Mouse (Mus musculus) B cell, adult 2 months (primary cell): Measurements from ENCODE around the gene Gm21905.

Experiments used
- DNase-seq, 2 experiments: peaks; one replicate each; pipeline ENCODE4 v3.0.0; 2022

The Gm21905 gene

DNA sequence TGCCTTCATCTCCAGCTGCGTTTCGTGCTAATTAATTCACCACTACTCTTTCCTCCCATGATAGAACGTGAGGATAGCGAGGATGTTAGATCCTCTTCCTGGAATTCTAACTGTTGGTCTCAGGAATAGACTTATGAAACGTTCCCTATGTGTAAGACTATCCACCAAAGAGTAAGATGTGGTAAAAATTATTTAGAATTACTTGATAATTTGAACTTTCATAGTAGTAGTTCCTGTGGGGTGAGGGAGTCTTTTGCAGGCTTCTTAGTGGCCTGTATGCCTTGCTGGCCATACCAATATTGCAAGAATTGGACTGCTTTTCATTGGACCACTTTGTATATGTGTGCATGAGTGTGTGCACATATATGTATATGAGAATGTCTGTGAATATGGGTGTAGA lies at the start of gene Gm21905:
TSS of gene Gm21905 (minus strand) at position 101 of the 400 bp plus-strand sequence.
- DNase-seq, result no peak

DNA sequence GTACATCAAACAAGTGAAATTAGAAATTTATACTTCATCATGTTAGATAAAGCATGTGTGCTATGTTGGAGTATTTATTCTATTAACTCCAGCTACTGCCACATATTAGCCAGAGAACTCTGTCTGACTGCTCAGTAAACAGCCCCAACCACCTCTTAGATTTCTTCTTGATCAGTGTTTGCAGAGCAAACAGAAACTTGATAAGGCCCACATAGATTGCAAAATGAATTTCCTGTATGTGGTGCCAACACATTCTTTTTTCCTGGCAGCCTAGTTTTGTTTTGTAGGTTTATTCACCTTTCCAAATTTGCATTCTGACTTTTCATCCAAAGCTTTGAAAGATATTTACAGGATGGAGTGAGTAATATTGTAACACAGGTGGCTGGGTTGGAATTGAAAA lies 44.2 kb upstream of the Gm21905 start:
- no peak for DNase-seq

DNA sequence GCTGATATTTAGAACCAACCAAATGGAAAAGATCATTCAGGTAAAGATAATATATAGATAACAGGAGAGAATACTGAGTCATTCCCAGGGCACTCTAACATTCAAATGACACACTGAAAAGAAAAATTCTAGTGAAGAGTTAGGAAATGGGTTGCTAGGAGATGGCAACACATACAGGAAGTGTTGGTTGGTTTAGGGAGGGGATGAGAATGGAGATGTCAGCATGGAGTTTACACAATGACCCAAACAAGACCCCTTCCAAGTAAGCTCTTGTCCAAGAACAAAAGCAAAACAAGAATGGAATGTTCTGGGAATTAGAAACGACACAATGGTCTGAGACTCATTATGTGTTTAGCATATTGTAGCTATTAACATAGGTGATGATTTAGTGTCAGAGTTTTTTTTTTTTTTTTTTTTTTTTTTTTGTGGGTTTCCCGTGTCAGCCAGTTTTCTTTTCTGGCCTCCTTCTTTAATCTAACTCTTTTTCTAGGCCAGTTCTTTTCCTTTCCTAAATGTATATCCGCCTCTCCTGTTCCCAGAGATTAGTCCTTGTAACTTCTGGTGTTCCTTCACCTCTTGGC lies 35.8 kb upstream of the Gm21905 start:
- DNase-seq, result no peak

DNA sequence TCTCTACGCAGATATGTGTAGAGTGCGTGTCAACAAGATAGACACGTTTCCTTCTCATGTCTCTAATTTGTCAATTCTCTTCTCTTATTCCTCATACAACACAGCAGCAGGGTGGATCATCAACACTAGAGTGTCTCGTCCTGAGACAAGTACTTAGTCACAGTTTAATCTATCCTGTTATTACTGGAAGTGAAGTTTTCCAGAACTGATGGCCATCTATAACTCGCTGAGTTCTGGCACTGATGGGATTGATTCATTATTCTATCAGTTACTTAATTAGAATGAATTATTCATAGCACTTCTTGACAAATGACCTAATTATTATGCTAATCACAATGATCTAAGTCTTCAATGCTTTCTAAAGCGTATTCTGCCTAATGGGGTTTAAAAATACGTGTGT lies 23.3 kb upstream of the Gm21905 start:
- DNase-seq, result no peak

DNA sequence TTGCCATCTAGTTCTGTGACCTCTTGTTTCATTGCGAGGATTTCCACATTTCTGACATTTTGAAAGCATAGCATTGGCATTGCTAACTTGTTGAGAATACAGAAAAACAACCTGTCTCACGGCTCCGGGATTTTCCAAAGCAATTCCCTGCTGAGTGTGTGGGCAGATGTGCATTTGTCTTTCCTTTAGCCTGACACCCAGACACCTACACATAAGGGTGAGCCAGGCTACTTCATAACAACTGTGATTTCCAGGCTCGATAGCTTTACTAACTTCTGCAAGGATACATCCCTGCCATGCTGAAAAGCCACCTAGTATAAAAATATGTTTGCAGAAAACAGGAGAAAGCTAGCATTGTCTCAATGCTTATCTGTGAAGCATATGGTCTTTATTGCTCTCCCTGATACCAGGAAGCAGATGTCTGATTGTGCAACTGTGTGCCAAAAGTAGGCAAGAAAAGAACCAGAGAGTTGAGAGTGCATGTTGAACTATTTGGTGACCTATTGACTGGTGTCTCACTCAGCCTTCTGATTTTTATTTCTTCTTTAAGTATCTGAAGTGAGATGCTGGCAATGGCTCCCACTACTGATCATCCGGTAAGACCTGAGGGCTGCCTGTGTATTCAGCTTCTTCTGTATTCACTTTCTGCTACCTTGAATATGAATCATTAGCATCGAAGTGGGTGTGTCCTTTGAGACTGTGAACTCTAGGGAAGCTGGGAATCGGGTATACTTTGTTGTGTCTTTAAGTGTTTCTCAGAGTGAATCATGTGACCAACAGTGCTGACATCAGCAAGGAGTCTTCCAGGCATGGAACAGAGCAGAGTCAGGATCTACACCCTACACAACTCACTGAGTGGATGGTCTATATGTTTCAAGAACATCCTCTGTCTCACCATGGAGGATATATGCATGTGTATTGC lies 15.7 kb upstream of the Gm21905 start:
- DNase-seq, result no peak

DNA sequence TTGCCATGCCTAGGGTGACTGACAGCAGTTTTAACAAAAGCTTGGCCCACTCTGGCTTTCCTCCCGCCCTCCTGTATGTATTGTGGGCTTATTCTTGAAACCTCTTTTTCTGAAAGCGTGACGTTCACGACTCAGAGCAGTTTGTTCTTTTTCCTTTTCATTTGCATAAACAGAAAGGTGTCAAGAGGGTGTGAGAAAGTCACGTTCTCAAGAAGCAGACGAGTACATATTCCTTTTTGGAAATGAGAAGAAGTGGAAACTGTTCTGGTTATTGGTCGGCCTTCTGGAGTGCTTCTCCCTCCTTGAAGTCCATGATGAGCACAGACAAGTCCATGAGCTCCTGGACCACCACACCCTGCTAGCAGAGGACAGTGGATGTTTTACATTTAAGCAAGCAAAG lies 9.3 kb upstream of the Gm21905 start:
- DNase-seq, result no peak

DNA sequence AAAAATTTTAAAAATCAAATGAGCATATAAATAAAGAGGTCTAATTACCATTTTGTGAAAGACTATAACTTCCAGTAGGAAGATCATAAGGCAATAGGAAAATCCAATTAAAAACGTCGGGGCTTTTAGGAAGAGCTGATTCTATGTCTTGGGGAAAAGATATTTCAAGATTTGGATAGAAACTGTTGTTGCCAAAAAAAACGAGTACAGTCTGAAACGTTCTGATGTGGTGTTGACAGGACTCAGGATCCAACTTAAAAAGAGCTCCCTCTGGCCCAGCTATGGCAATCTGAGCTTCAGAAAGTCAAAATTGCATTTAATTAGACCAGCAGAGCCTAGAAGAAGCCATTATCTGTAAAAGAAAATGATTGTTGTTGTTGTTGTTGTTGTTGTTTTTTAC lies 7.9 kb upstream of the Gm21905 start:
- no peak for DNase-seq

DNA sequence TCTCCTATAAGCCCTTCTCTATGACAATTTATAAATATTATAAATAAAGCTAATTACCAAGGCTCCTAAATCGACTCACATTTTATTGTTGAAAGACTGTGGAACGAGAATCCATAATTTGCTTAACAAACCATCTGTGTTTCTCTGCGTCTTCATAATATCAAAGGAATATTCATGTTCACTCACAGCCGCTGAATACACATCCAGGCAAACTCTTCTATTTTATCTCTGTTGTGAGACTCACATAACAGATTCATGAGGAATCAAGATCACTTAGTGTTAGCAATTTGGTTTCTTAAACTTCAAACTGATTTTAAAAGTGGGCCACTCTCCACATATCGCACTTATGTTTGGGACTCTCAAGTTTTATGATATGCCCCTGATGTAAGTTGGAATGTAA lies 1.9 kb upstream of the Gm21905 start:
- no peak for DNase-seq

DNA sequence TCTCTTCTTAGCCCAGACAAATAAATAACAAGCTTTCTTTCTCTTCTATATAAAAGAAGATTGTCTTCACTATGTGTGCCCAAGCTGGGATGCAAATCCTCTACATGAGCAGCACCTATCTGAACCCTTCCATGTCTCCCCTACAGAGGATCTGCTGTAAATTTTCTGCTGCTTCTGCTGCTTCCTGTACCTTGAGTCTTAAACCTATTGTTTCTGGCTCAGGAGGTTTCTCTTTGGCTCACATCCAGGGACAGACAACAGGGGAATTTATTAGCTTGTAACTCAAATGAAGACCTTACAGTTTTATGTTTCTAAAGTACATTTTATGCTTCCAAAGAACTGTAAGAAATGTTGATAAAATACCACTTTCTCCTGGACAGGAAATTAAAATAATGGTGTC lies 785 bp upstream of the Gm21905 start:
- DNase-seq, result no peak

DNA sequence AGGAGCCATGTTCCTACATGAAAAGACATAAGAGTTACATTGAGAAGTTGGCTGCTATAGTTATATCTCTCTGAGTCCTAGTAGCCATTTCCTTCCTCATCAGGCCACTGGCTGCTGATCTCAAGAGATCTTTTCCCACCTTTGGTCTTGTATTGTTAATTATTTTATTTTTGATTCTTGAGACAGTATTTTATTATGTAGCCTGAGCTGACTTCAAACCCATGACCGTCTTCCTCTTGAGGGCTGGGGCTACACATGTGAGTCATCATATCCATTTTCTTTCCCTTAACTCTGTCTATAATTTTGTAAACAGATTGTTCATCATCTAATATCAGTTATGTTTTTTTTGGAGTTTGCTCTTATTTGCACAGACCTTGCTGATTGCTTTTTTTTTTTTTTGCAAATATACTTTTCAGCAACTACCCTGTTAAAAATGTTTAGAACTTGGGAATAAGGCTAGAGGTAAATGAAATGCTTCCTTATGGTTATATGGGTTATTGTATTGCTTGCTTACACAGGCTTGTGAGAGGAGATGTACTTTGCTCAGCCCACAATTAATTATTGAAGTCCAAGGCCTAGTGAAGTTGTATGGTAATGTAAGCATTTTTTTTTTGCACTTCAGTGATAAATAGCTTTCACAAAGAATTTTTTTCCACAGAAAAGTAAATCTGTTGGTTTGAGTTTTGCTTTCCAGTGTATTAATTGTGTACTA lies 2.0 kb downstream of the Gm21905 start:
- no peak for DNase-seq

DNA sequence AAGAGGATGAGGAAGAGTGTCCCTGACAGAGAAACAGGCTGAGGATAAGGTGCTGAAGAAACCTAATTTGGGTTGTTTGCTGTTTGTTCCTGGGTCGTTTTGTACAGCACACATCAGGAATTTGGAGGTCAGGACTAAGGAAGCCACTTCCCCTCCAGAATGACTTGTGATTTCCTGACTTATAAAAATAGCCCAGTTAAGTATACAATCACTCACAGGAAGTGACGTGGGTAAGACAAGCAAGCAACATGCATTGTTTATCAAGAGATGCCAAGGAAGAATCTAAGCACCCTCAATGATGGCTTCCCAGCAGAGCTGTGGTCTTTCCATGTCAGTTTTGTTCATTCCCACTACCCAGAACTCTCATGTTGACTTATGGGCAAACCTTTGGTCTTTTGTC lies 3.0 kb downstream of the Gm21905 start:
- DNase-seq, result no peak

DNA sequence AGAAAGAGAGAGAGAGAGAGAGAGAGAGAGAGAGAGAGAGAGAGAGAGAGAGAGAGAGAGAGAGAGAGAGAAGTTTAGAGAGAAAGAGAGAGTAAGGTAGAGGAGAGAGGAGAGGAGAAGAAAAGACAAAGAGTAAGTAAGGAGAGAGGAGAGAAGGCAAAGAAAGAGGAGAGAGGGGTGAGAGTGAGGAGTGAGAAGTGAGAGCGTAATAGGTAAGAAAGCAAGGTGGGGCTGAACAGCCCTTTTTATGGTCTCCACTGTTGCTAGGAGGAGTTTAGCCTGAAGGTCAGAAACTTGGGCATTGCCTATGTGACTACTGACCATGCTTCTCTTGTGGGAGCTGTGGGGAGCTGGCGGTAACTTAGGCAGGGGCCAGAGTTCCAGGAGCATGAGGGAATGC lies 4.9 kb downstream of the Gm21905 start, which contains the start of gene Gm5108:
TSS of gene Gm5108 (plus strand) at position 301 of the 400 bp plus-strand sequence.
- no peak for DNase-seq

DNA sequence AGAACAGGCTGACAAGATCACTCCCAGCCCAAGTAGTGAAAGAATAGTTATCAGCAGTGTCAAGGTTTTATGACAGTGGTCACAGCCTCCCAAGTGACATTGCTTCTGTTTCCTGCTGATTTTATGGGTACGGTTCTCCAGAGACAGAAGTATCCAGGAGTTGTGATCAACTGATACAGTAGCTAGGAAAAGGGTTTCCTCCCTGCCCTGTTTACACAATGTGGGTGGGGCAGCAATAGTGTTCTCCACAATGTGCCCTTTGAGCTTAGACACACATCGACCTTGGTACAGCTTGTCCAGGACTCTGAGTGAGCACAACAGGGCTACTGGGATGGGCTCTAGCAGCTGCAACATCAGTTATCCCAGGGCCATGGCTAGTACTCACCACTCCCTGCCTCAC lies 14.6 kb downstream of the Gm21905 start:
- DNase-seq, result no peak

DNA sequence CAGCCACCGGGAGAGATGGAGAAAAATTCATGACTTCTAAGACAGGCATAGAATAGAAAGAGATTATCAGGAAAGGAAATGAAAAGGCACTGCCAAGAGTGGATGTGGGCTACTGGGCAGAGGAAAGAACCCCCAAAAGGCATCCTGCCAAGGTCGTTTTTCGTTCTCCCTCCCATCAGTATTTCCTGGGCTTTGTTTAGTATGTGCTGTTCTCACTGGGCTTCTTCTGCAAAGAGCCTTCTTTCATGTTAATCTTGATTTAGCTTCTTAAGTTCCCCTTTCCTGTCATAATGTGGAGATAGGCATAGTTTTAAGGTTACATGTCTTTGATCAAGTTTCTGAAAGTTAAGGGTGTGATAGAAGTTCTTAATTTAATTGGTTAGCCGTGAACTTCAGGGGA lies 15.6 kb downstream of the Gm21905 start:
- DNase-seq, result no peak

DNA sequence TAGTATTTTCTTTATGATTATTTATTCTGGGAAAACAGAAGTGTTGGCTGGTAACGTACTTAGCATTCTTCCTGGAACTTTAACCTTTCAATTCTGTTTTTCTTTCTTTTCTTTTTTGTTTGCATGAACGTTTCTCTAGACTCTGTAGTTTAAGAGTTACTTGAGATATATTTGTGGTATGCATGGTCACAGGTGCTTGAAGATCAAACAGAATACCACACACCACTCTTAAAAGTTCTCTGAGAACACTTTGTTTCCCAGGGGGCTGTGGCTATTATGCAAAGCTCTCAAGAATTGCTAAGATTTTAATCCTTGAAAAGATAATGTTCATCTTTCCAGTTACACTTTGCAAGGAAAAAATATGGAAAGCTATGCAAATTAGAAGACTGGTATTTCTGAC lies 41.7 kb downstream of the Gm21905 start:
- DNase-seq, result no peak

DNA sequence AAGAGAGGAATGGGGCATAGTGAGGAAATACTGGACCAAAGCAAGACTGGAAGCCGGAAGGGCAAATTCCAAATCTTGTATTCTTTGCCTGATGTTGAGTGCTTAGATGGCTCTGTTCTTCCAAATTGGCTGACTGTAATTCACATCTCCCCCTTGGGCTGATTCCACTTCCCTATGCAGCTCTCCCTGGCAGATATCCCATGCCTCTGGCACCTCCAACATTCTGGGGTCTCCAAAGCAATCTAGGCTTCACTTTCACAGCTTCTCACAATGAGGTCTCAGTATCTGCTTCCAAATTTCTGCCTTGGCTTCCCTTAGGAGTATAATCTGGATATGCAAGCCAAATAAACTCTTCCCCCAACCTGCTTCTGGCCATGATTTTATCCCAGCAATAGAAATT lies 47.3 kb downstream of the Gm21905 start:
- DNase-seq, result no peak

DNA sequence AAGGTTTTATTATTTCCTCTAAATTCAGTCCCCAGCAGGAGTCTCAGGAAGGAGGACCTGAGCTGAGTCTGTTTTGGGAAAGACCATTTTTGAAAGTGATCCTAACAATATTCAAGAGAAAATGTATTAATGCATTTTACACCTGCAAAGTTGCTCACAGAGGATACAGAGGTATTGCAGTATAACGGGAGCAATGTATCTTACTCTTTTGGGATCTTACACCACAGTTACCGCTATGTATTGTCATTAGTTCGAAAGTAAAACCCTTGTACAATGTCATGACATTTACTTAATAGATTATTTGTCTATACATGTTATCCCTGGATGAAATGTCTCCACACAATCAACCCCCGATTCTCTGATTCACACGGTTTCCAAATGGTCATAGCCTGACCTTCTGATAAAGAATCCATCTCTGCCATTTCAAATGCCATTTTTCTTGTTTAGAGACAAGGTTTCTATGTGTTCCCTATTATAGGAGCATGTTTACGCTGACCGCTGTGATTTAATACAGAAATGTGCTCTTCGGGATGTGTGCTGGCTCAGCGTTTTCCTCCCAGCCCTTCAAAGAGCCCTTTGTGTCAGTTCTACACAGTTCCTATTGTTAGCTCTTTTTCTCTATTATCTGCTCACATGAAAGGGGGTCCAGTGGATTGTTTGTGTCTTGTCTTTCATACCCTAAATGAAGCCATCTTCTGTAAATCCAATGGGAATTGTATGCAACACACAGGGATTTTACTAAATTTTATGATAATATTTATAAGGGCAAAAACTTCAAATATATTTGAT lies 61.6 kb downstream of the Gm21905 start:
- DNase-seq, result no peak

DNA sequence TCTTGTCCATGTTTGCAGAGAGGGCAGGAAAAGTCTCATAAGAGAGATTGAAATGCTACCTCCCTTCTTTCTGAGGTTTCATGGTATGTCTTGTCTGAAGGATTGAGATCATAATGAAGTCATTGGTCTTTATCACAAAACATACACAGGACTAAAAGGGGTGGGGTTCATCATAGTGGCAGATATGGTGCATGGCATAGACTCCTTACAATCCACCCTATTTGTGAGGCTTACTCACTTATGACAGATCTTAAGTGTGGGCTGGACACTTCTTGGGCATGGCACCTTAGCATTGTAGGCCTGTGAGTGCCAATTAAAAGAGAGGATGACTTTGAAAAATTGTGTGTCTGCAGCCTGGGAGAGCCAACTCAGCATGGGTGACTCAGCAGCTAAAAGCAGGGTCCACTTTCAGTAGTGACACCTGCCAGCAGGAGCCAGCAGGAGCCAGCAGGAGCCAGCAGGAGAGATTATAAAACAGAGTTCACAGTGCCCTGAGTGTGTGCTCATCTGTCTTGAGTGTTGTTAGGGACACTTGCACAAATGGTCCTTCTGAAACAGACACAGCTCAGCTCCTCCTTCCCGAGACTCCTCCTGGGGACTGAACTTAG lies 62.6 kb downstream of the Gm21905 start:
- DNase-seq, result no peak
